Mouse (Mus musculus) B cell, adult 2 months (primary cell): ENCODE measurements around the gene Pnliprp1.

Experiments
- DNase-seq, 2 experiments: peaks; one replicate each; pipeline ENCODE4 v3.0.0; 2022

Pnliprp1 gene

GRCm38 (mm10) chr19:58728445-58729031, at the start of gene Pnliprp1:
Gene Pnliprp1 (plus strand): TSS chr19:58728887.
- no peak for DNase-seq

- DNase-seq, result no peak
These were observed 39.8 kb upstream of the Pnliprp1 start for GRCm38 (mm10) chr19:58688933-58689332.

- DNase-seq, result no peak
These were observed 33.4 kb upstream of the Pnliprp1 start for GRCm38 (mm10) chr19:58695314-58695713.

GRCm38 (mm10) chr19:58696235-58696634, 32.5 kb upstream of the Pnliprp1 start:
- DNase-seq, result no peak

GRCm38 (mm10) chr19:58704556-58704955, 24.1 kb upstream of the Pnliprp1 start:
- no peak for DNase-seq

- DNase-seq, result no peak
These were observed 20.1 kb upstream of the Pnliprp1 start for GRCm38 (mm10) chr19:58708611-58709010.

- DNase-seq, result no peak
These were observed 10.8 kb upstream of the Pnliprp1 start for GRCm38 (mm10) chr19:58717925-58718324.

GRCm38 (mm10) chr19:58720439-58720838, 8.2 kb upstream of the Pnliprp1 start:
- no peak for DNase-seq

- DNase-seq, result no peak
These were observed 2.1 kb upstream of the Pnliprp1 start for GRCm38 (mm10) chr19:58726551-58726950.

GRCm38 (mm10) chr19:58727756-58728155, 931 bp upstream of the Pnliprp1 start:
- no peak for DNase-seq

- DNase-seq, result no peak
These were observed 4.5 kb downstream of the Pnliprp1 start for GRCm38 (mm10) chr19:58733216-58733615.

GRCm38 (mm10) chr19:58738111-58738510, 9.4 kb downstream of the Pnliprp1 start:
- DNase-seq, result no peak

- no peak for DNase-seq
These were observed 12.3 kb downstream of the Pnliprp1 start for GRCm38 (mm10) chr19:58741036-58741435.

- DNase-seq, result no peak
These were observed 14.0 kb downstream of the Pnliprp1 start for GRCm38 (mm10) chr19:58742711-58743110.

- no peak for DNase-seq
These were observed 15.0 kb downstream of the Pnliprp1 start for GRCm38 (mm10) chr19:58743736-58744135.

GRCm38 (mm10) chr19:58747498-58748000, 18.9 kb downstream of the Pnliprp1 start:
- no peak for DNase-seq

- DNase-seq, result no peak
These were observed 22.1 kb downstream of the Pnliprp1 start for GRCm38 (mm10) chr19:58750822-58751221.

- DNase-seq, result no peak
These were observed 22.8 kb downstream of the Pnliprp1 start for GRCm38 (mm10) chr19:58751504-58751903.

GRCm38 (mm10) chr19:58758871-58759270, 30.2 kb downstream of the Pnliprp1 start:
- no peak for DNase-seq

- no peak for DNase-seq
These were observed 30.7 kb downstream of the Pnliprp1 start, which contains the start of gene Pnliprp2 for GRCm38 (mm10) chr19:58759423-58759822. Gene Pnliprp2 (plus strand): TSS chr19:58759719.

- DNase-seq, result no peak
These were observed 33.6 kb downstream of the Pnliprp1 start for GRCm38 (mm10) chr19:58762316-58762715.

GRCm38 (mm10) chr19:58762848-58763541, 34.3 kb downstream of the Pnliprp1 start:
- DNase-seq, result no peak

GRCm38 (mm10) chr19:58767329-58767728, 38.6 kb downstream of the Pnliprp1 start:
- no peak for DNase-seq

GRCm38 (mm10) chr19:58776461-58776860, 47.8 kb downstream of the Pnliprp1 start:
- DNase-seq, result no peak
